Mouse (Mus musculus) CD4-positive, CD25-positive, alpha-beta regulatory T cell, adult 2 months (primary cell): Measurements from ENCODE around the gene Fbxo8.
A peak's percentile ranks its signal among the peaks of the same experiment; 100 is the strongest.

Source experiments
- DNase-seq: peaks from one replicate; pipeline ENCODE4 v3.0.0-alpha.2; 2012; ENCODE audit warnings: low read depth, low spot score

The Fbxo8 gene

DNA sequence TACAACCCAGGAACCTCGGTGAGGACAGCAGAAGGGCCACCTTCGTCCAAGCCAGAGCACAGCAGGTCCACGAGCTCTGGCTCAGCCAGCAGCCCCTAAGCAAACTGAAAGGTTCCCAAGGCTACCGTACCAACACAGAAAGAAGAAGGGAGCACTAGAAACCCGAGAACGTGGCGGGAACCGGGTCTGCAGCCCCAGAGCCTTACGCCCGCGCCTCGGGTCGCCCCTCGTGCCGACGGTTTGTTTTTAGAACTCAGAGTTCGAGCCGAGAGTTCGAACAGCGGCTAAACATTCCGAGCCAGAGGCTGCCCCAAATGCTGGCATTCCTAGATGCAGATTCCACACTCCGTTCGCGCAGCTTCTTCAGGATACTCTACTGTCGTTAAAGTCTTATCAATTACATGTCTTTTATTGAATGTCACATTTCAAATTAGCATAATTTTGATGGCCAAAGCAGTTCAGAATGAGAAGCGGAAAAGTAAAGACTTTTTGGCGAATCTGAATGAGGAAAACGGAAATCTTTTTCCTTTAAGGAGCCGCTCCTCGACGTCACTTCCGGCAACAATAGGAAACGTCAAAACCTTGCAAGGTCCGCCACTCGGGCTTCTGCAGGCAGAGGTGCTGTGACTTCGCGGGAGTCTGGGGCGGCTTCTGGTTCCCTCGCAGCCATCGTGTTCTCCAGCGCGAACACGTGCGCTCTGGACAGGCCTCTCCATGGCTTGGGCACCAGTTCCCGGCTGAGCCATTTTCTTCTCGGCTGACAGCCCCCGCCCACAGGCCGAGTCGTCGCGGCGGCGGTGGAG is at the start of gene Fbxo8, which contains the start of gene Cep44:
TSS of gene Fbxo8 (plus strand) at position 533 of the 803 bp plus-strand sequence.
TSS of gene Cep44 (minus strand) at position 490 of the 803 bp plus-strand sequence.
- DNase-seq, result peak; percentile 92

DNA sequence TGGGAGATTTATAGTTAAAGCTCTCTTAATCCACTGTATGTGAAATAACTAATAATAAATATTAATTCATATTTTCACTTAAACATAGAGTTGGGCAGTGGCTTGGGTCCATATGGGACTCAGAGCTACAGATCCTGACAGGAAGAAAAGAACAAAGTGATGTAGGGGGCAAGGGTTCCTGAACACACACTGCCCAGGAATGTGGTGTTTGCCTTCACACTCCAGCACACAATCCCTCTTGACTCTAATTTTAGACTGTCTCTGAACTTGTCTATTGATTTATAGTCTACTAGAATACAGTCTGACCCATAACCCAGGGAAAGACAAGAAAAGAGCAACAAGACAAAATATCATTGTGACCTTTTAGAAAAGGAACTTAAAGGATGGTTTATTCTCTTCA is 49.0 kb upstream of the Fbxo8 start:
- no peak for DNase-seq

DNA sequence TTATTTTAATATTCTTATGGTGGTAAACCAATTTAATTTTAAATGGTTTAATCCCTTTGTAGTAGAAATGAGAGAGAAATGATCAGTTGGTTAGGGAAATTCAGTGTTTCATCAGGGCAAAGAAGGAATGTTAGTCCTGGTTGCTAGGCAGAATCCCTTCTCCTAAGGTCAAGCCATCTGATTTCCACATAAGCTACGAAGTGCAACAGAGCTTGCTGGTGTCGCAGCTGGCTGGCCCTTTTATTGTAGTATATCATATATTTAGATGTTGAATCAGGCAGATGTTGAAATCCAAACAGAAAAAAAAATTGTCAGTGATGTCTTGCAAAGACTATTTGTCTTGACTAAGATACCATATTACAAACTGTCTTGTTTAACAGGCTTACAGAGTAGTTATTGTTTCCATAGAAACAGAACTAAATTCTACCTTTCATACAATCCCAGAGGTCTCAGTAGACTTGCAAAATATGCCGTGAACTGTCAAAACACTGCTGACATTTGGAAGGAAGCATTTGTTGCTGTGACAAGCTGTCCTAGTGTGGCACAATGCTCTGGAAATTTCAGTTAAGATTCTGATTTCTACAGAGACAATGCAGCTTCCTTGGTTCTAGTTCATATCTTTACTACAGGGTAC is 42.5 kb upstream of the Fbxo8 start:
- DNase-seq, result no peak

DNA sequence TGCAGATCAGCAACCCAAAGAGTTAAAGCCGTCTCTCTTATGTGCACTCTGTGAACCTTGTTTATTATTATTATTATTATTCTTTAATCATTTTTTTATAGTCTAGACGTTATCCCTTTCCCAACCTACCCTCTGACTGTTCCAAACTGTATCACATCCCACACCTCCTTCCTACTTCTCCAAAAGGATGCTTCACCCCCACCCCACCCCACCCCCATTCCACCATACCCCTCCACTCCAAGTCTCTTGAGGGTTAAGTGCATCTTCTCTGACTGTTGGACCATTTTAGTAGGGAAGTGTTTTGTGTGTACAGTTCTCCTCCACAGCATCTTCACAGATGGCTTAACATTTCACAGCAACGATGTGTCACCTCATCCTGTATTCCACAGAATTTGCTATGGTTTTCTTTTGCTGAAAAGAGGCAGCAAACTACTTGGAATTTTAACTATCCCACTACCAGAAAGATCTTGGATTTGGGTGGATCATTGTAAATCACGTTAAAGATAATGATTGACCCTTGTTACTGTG is 41.9 kb upstream of the Fbxo8 start:
- DNase-seq, result no peak

DNA sequence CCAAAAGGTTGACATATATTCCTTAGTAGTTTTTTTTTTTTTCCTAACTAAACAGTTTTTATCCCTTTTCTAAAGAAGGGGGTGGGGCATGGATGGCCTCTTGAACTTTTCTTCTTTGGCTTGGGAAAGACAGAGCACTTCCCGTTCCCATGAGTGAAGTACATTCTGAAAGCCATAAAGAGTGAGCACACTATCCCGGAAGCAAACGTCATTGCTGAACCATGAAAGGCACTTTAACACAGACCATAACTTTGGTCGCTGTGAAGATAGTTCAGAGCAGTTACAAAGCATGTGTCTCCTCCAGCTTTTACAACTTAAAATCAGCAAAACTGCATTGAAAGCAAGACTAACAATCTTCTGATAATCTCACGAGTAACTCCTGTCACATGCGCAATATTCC is 32.0 kb upstream of the Fbxo8 start:
- no peak for DNase-seq

DNA sequence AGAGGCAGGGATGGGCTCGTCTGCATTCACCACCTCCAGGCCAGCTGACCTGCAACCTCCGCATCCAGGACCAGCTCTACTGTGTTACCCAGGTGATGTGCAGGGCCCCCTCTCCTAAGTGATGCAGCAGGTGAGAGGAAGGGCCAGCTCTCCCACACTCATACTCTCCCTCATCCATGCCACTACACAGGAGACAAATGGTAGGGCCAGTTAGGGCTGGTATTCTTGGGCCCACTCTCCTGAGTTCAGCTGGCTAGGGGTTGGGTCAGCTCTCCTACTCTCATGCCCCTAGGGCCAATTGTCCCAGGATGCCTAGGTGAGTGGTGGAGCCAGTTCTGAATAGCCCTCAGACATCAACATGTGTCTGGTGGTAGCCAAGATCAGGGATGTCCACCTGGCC is 30.6 kb upstream of the Fbxo8 start:
- DNase-seq, result no peak

DNA sequence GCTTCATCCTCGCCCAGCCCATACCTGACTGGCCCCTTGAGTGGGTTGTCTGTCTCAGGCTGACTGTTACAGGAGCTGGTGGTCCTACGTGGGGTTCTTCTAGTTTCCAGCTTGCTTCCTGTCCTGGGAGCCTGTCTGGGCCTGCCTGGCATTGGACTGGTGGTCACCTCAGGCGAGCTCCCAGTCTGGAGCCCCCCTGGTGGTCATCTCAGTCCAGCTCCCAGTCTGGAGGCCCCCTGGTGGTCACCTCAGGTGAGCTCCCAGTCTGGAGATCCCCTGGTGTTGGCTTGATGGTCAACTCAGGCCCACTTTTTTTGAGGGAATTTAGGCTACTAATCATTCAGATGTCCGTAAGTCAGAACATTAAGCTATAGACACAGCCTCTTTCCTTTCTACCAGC is 29.8 kb upstream of the Fbxo8 start:
- no peak for DNase-seq

DNA sequence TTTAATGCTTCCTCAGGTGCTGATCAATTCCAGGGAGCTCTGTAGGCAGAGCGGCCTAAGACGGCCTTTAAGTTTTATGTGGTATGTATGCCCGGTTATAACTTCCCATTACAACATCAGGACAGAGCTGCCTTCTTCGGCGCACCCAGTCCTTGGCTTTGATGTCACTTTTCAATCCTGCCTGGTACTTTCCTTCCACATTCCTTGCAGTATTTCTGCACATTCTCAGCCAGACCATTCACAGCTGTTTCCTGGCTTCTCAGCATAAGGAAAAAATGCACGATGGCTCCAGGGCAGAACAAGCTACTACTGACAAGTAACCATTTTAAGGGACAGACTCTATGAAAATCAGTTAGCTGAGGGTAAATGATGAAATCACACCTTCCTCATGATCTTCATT is 22.0 kb upstream of the Fbxo8 start:
- no peak for DNase-seq

DNA sequence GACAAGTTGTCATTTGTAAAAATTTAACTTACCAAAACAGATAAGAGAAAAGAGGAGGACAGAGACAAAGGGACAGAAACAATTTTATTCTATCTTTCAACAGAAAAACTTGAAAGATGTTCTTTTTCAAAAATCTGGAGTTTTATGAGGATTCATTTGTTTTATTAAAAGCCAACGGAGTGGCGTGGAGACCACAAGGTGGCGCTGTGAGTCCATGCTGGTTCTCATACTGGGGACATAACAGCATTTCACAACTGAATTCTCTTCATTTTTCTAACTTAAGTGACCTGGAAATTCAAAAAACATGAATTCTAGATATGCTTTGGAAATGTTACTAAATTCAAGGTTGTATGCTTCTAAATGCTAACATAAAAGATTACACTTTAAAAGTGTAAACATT is 20.5 kb upstream of the Fbxo8 start:
- DNase-seq, result peak; percentile 80

DNA sequence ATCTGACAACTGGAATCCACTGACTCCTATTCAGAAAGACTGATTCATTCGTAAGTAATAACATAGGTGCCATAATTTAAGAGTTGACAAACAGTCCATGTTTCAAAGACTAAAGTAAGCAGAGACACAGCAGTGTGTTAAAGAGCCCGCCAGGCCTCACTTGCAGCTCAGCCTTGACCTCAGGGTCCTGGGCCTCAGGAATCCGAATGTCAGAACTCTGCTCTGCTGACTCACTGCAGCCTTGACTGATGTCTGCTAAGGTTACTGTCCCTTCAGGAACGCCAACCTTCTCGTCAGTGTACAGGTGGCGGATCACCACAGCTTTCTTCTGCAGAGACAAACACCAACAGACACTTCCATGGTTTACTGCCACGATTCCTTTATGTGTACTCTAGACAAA is 10.2 kb upstream of the Fbxo8 start:
- DNase-seq, result no peak

DNA sequence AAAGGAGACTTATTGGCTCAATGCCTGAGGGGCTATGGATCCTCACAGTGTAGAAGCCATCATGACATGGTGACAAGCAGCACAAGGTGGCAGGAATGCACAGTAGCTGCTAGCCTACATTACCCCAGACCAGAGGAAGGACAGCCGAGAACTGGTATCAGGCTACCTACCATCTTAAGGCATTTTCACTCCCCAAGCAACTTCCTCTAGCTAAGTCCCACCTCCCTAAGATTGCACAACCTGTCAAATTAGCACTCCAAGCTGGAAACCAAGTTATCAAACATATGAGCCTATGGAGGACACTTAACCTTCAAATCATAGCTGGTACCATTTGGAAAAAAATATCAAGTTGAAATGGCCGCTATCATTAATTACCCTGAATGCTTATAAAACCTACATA is 3.0 kb upstream of the Fbxo8 start:
- no peak for DNase-seq

DNA sequence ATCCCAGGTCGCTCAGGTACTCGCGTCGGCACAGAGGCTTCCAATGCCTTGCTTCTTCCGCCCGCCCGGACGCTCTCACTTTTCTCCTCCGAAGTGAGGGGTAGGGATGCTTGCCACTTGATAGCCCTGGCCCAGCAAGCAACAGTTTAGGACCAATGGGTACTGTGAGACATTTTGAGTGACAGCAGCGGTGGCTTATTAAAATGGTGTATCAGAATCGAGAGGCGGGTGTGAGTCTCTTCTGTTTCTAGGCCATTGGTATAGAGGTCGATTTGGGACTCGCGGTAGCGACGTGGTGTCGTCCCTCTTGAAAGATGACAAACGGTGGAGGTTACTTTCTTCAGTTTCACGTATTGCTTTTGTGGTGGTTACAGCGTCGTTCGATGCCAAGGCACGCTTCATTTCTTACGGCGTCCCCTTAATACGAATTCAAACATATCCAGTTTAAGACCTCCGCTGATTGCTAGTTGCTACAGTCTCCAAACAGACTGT is 517 bp downstream of the Fbxo8 start:
- peak; percentile 94 for DNase-seq

DNA sequence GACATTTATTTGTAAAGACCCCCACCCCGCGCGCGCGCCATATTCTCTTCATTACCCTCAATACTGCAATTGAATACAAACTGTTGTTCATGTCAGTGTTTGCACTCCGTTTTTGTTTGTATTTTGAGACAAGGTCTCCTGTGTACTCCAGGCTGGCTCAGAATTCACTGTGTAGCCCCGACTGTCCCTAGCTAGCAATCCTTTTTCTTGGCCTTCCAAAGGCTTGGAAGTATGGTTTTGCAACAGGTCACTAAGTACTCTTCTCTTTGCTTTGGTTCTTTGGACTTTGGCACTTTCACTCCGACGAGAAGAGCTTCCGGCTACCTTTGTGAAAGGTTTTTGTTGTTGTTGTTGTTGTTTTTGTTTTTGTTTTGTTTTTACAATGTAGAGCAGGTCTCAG is 1.2 kb downstream of the Fbxo8 start:
- DNase-seq, result peak; percentile 21

DNA sequence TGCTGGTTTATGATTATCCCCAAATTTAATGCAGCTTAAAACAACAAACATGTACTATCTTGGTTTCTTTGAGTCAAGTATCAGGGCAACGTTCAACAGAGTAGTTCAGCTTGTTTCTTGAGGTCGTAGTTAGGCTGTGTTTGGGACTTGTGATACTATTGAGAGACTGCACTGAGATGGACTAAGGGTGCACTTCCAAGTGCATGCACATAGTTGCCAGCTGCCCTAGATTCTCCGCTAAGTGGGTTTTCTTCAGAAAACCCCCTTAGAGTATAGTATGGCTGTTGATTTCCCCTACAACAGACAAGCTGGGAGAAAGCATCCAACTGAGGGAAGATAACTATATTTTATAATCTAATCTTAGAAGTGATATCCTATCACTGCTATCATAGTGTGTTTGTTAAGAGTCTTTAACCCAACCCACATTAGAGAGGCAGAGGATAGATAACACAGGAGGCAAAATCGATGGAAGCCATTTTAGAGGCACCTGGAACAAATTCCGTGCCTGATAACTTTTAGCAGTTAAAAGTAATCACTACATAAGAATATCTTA is 1.7 kb downstream of the Fbxo8 start:
- DNase-seq, result no peak

DNA sequence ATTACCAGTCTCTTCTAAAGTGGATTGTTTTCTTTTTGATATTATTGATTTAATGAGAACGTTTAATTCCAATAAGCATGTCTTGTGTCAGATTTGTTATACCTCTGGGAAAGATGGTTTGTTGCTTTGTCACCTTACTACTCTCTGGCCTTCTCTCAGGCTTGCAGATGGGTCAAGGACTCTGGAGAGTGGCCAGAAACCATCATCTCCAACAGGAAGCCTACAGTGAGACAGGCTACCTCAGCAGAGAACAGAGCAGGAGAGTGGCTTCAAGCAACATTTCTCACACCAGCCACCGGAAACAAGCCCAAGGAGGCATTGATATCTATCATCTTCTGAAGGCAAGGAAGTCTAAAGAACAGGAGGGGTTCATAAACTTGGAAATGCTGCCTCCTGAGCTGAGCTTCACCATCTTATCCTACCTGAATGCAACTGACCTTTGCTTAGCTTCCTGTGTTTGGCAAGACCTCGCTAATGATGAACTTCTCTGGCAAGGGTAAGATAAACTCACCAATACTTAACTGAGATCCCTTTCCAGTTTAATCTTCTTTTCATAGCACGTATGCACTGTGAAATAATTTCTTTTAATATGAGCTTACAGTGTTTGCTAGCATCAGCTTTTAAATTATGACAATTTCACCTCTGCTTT is 13.6 kb downstream of the Fbxo8 start:
- DNase-seq, result no peak

DNA sequence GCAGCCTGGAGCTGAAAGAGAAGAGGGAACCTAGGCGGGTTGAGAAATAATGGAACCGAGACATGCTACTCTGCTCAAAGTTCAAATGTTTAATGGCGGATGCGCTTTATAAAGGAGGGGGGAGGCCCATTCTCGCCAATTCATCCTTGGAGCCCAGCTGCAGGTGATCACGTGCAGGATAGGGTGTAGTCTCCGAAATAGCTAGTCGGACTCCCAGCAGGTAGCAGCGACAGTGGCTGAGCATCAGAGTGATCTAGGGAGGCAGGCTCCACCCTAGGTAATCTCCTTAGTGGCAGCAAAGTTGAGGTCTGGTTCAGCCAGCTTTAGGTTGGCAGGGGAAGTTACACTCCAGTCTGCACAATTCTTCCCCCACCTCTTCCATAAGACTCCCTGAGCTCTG is 16.0 kb downstream of the Fbxo8 start:
- DNase-seq, result no peak

DNA sequence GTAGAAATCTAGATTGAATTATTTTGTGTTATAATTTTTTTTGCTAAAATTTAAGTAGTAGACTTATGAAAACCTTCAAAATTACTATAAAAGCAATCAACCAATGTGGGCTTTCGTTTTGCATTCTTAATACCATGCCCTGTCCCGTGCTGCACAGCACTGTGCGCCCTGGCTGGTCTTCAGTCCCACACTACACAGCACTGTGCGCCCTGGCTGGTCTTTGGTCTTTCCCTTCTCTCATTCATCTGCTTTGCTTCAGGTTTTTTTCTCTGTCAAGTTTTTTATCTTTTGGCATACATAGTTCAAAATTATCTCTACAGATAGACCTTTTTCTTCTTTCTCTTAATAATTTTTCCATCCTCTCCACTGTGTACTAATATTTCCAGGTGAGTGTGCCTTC is 30.0 kb downstream of the Fbxo8 start:
- no peak for DNase-seq

DNA sequence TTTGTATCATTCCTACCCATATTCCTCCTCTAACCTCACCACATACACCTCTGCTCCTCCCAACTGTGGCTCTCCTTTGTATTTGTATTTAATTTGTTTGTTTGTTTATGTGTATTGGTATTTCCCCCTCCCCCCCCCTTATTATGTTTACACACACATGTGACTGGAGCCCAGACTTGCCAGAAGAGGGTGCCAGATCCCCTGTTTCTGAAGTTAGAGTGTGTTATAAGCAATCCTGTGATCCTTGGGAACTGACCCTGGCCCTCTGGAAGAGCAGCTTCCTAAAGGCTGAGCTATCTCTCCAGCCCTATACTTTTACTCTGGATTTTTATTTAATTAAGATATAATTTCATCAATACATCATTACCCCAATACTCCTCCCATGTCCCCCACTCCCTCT is 32.0 kb downstream of the Fbxo8 start:
- DNase-seq, result peak; percentile 9

DNA sequence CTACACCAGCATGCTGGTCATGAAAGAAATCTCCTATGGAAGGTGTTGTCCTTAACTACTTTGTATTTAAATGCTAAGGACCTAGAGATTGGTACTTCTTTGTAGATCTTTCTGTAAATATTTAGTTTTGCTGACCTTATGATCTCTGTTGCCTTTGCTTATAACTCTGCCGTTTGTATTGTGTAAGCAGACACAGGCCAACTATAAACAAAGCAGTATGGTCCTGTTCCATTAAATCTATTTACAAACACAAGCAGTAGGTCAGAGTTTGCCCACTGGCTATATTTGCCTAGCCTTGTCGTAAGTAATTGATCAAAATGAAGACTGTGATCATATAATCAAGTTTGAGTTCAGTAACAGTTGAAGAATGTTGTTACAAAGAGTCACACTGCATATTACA is 38.1 kb downstream of the Fbxo8 start:
- no peak for DNase-seq

DNA sequence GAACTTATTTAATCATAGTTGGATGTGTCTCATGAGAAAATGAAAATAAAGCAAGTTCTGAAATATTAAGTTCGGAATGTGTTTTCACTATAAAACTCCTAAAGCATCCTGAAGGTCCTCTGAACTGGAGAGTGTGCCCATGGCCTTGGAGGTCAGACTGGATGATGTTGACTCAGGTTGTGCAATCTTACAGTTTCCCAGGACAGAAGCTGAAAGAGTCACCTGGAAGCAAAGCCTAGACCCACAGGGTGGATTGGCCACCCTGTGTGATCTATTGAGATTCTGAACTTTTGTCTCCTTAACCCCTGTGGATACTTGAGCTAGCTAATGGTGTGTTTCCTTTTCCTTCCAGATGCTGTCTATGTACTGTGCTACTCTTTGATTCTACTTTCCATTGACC is 40.2 kb downstream of the Fbxo8 start:
- no peak for DNase-seq

DNA sequence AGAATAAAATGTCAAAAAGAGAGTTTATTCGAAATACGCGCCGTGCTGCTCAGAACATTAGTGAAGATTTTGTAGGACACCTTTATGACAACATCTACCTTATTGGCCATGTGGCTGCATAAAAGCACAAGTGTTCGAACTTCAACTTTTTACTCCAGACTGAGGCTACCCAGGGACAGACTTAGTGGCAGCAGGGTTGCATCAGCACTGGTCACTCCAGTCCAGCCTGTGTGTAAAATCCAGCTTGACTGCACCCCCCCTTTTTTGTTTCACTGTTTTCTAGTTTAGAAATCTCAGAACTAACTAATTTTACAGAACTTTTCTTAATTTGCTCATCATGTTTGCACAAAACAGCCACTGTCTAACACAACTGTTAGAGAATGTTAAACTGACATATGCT is 40.6 kb downstream of the Fbxo8 start:
- DNase-seq, result no peak

DNA sequence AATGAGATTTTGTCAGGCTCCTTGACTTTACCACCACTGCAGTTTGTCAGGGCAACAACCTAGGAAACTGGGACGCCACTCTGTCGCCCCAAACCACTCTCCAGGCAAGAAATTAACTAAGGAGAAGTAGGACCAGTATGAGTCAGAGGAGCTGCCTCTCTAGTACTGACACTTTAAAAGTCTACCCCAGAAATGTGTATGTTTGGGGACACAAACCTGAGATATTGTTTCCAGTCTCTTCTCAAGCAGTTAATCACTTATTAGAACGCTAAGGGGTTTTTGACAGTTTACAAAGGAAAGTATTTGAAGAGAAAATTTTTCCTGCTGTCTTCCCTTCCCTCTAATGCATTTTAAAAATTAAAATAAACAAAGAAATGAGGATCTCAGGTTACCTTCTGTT is 55.6 kb downstream of the Fbxo8 start:
- DNase-seq, result no peak
